Mouse (Mus musculus): ENCODE measurements around the gene Grip1. TPM values are rescaled to one million over a fixed set of nuclear protein-coding genes. Genes with fewer than 3 reads are reported as not detected.
A peak's percentile ranks its signal among the peaks of the same experiment; 100 is the strongest.

Grip1 gene
- total RNA-seq, 2 experiments from 2014 or later = 16.6 to 17.8 TPM

DNA sequence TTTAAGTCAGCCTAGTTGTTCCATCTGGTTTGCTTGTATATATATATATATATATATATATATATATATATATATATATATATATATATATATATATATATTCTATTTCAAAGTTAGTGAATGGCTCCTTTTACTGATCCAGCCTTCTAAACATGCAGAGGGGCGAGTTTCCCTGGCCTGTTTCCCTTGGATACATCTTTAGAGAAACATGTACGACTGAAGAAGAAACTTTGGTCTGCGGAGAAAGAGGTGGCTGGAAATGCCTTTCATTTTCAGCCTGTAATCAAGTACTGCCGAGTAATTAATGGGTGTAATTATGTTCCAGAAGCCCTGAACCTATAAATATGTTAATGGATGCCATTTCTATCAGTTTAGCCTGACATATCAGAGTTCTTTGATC, 366.8 kb downstream of the Grip1 start:
- no peak for DNase-seq (ENCODE audit: low spot score in 2 of 2)

DNA sequence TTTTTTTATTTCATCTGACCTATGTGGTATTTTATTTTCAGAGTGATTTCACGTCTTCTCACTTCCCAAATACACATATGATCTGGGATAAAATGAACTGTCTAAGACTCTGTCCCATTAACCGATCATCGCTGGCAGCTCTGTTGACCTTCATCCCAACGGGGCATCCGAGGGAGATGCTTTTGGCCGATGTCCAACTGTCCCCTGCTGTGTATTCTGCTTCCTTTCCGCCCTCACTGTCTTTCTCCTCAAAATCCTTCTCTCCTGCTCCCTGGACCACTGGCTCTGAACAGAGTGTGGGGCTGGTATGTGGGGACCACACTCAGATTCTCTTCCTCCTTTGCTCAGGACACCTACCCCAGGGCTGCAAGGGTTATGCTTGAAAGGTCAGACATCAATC, 370.1 kb downstream of the Grip1 start:
- no peak for DNase-seq (ENCODE audit: low spot score in 2 of 2)

DNA sequence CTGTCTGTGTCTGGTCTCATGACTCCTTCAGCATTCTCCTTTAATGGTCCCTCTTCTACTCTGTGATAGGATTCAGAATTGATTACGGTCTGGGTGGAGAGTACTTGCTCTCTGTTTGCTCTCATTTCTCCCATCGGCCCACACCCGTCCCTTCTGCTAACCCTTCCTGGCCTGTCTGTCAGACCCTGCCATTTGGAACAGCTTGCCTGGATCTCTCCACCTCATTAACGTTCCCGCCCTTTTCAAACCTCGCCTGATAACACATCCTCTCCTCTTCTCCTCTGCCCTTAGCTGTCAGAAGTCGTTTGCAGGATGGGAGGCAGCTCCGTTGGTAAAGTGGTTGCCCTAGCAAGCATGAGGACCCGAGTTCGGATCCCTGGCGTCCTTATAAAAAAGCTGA, 370.9 kb downstream of the Grip1 start:
- DNase-seq (ENCODE audit: low spot score in 2 of 2) = no peak

- peak; percentile 21 to 25 for DNase-seq (ENCODE audit: low spot score in 2 of 2)
Observed at GRCm38 (mm10) chr10:119830388-119830956, 376.8 kb downstream of the Grip1 start.

- DNase-seq (ENCODE audit: low spot score in 2 of 2) = no peak
Observed at GRCm38 (mm10) chr10:119831086-119831485, 377.5 kb downstream of the Grip1 start.

DNA sequence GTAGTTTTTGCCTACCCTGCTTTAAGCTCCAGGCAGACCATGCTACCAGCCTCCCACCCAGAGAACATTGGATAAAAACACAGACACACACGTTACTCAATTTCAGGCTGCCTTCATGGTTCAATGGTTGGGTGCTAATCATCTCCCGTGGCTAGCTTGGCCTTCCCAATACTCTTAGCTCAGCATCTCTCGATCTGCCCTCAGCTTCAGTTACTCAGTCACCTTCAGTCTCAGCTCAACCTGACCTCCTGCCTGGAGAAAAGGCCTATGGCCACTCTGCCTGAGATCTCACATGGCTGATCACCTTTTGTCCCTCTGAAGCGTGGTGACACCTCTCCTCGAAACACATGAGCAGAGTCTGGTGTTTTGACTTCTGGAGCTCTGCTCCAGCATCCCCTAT, 379.7 kb downstream of the Grip1 start:
- DNase-seq (ENCODE audit: low spot score in 2 of 2) = no peak

DNA sequence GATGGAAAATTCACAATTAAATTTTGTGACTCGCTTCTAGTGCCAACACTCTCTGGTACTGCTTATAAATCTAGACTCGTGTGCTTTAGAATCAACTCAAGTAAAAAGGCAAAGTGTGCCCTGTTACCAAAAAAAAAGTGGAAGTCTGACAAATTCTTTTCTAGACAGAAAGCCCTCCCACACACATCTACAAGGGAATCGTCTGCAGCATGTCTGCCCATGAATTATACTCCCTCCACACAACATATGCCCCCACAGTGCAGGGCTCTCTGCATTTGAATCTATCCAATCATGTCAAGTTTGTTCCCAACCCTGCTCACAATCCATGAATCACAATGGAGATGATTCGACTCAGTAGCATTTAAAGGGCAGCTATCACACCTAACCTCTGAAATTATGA, 380.5 kb downstream of the Grip1 start:
- DNase-seq (ENCODE audit: low spot score in 2 of 2) = peak; percentile 20 to 49

DNA sequence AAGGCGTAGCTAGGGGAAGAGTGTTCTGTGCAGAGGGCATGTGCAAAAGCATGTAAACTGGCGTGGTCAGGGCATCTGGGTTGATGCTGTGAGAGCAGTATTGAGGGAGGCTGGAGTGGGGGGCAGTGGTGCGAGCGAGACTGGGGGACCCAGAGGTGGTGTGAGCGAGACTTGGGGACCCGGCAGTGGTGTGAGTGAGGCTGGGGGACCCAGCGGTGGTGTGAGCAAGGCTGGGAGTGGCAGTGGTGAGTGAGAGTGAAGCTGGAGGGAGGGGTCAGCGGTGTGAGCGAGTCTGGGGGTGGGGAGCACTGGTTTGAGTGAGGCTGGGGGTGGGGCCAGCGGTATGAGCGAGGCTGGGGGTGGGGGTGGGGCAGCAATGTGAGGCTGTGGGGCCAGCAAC, 386.0 kb downstream of the Grip1 start:
- DNase-seq (ENCODE audit: low spot score in 2 of 2) = no peak

DNA sequence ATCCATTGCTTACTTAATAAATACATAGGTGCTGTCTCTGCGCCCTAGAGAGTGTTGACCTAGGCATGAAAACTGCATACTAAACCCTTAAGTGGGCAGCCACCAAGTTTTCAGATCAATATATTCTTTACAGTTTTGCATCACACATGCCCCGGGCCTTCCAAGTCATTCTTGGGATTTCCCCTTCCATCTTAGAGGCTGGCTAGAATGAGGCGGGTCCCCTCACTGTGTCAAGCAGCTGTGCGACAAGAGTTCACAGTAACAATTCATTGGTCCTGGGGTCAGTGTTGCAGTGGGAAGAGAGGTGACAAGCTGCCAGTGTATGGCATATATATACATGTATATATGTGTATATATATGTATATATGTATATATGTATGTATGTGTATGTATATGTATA, 388.4 kb downstream of the Grip1 start:
- no peak for DNase-seq (ENCODE audit: low spot score in 2 of 2)

DNA sequence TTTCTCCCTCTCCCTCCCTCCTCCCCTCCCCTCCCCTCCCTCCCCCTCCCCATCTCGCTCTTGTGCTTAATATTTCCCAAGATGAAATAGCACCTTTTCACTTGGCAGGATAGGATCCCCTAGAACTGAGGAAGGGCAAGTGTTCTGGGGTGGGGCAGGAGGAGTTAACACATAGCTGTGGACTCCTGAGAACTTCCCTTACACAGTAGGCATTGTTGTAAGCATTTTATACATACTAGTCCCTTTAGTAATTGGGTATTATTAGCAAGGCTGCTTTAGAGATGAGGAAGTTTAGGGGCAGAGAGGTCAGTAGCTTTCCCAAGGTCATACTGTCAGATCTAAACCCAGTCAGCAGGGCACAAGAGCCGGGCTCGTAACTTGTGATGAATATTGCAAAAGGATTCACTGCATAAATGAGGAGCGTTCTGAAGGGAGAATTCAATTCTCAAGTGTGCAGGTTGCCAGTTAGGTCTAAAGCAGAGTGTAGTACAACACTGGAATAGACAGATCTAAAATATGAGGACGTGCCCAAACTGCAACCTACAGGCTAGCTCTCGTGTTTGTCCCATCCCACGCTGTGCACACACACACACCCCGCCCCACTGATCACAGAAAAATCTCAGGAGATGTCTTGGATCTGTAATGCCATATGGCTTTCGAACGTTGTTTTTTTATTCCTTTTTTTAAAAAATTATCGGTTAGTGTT, 392.2 kb downstream of the Grip1 start:
- peak in 1 of 2 experiments; percentile 9 for DNase-seq (ENCODE audit: low spot score in 2 of 2)

DNA sequence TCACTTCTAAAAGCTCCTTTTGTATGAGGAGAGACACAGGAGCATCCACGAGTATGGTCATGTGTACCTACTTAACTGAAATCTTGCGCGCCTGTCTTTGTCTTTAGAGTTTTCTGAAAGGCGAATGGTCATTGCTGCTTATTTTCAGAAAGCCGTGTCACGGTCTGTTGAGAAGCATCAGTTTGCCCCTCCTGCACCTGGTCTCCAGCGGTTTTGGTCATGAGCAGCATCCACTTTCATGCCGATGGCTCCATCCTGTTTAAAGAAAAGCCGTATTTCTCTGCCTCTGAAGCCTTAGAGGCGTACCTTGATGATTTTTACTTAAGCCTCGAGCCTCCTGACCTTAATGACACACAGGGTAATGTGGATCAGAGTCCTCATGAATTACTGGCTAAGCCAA, 398.0 kb downstream of the Grip1 start:
- DNase-seq (ENCODE audit: low spot score in 2 of 2) = no peak

DNA sequence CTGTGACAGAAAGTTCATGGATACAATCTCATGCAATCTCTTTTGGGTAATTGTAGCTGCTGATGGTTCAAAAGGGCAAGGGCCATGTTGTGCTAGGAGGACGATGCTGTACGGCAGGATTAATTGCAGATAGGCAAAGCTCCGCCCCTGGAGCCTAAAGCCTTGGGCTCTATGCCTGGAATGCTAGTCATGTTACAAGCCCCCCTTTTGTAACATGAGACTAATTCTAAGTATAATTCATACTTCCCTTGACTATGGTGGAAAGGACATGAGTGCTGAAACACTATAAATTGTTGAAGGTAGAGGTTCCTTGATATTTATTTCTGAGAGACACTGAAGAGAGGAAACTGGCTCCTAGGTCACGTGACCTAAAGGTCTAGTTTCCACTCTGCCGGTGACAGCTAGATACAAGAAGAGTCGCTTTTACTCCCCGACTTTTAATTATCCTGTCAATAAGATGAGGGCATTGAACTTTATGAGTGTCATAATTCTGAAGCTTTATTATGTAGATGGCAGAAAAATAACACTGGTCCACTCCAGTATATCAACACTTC, 399.0 kb downstream of the Grip1 start:
- no peak for DNase-seq (ENCODE audit: low spot score in 2 of 2)

DNA sequence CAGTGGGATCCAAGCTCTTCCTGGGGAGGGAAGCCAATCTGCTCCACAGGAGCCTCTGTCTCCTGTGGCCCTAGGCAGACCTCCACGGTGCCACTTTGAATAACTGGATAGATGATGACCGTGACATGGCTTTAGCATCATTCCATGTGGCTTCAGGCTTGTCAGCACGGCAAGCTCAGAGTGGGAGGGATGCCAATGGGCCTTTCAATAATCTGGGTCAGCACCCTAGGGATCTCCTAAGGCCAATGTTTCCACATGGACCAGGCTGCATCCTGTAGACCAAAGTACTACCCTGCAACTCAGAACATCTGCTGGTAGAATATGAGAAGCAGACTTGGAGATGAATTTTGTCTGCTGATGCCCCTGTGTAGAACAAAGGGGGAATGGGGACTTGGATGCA, 414.1 kb downstream of the Grip1 start:
- no peak for DNase-seq (ENCODE audit: low spot score in 2 of 2)

DNA sequence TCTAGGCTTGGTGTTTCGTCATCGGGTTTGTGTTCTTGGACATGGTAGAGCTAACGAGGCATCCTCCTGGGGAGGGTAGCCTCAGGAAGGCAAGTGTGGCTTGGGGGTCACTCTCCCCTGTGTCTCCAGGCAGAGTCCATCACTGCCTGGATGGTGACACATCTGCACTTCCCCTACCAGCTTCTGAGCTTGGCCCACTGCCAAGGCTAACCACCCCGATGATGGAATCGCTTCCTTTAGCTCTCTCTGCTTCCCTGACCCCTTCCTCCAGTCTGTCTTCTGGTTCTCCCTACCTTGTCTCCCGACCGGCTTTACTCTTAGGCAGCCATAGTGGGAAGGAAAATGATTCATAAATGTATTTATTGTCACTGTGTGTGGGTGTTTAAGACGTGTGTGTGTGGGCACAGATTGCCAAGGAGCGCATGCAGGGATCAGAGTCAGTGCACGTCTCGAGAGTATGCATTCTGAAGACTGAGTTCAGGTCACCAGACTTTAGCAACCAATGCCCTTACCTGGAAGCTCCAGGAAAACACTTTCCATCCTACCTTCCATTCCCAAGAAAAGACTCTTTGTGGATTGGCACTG, 415.5 kb downstream of the Grip1 start:
- no peak for DNase-seq (ENCODE audit: low spot score in 2 of 2)

DNA sequence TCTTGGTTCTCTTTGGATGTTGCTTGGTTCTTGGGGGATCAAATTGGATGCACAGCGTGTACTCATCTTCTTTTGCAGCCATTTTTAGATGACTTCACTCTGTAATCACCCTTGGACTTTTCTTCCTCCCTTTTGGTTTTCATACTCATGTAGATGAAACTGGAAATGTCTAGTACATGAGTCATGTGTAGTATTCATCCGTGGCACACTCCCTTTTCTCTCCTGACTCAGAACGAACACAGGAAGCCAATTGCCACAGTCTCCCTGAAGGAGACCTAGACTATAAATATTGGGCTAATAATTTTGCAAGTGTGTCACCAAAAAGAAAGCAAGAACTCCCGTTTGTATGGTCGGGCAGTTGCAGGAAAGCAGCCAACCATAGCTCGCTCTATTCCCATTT, 423.1 kb downstream of the Grip1 start:
- DNase-seq (ENCODE audit: low spot score in 2 of 2) = no peak

- no peak for DNase-seq (ENCODE audit: low spot score in 2 of 2)
Observed at GRCm38 (mm10) chr10:119878331-119878730, 424.7 kb downstream of the Grip1 start.

DNA sequence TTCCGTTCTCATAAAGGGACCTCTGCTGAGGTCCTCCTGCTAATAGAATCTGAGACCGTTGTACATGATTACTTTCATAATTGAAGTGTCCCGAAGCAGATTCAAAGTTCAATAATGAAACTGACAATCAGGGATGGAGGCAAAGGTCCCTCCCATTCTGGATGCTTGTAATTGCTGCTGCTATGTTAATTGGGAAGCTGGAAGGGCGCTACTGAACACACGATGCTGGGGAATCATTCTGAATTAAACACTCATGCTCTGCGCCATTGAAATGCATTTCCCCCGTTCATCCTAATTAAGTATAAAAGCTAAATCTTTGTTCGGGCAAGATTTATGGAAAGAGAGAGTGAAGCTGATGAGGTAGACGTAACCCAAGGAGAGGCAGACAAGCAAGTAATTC, 431.0 kb downstream of the Grip1 start:
- DNase-seq (ENCODE audit: low spot score in 2 of 2) = no peak

- DNase-seq (ENCODE audit: low spot score in 2 of 2) = no peak
Observed at GRCm38 (mm10) chr10:119885563-119885962, 431.9 kb downstream of the Grip1 start.

GRCm38 (mm10) chr10:119886681-119887080, 433.1 kb downstream of the Grip1 start:
- no peak for DNase-seq (ENCODE audit: low spot score in 2 of 2)

GRCm38 (mm10) chr10:119902754-119903153, 449.1 kb downstream of the Grip1 start:
- DNase-seq (ENCODE audit: low spot score in 2 of 2) = no peak

- no peak for DNase-seq (ENCODE audit: low spot score in 2 of 2)
Observed at GRCm38 (mm10) chr10:119906869-119907268, 453.2 kb downstream of the Grip1 start.

GRCm38 (mm10) chr10:119917995-119918394, 464.4 kb downstream of the Grip1 start:
- DNase-seq (ENCODE audit: low spot score in 2 of 2) = no peak

GRCm38 (mm10) chr10:119927963-119928362, 474.3 kb downstream of the Grip1 start:
- no peak for DNase-seq (ENCODE audit: low spot score in 2 of 2)
